Mouse (Mus musculus) small intestine, adult 2 months (tissue): Measurements from ENCODE around the gene Ncor1. TPM values are rescaled to one million over a fixed set of nuclear protein-coding genes. Genes with fewer than 3 reads are reported as not detected.

Source experiments
- H3K27ac ChIP-seq: fragments of 200-500 bp; 2 replicates; pipeline ENCODE4 v1.5.1; 2012; ENCODE audit warnings: low read depth, low read length, control low read depth, inconsistent platforms; ENCODE audit not compliant: insufficient read depth
- H3K27me3 ChIP-seq: fragments of 200-500 bp; 2 replicates; pipeline ENCODE4 v1.6.1; 2012; ENCODE audit warnings: mild to moderate bottlenecking, moderate library complexity, low read length, inconsistent platforms; ENCODE audit not compliant: control insufficient read depth, insufficient read depth
- H3K36me3 ChIP-seq: fragments of 200-500 bp; 2 replicates; pipeline ENCODE4 v1.6.1; 2012; ENCODE audit warnings: mild to moderate bottlenecking, low read length, control low read depth, inconsistent platforms; ENCODE audit not compliant: control insufficient read depth, insufficient read depth
- H3K4me1 ChIP-seq: fragments of 200-500 bp; 2 replicates; pipeline ENCODE4 v1.6.1; 2012; ENCODE audit warnings: low read length, inconsistent platforms, mixed read lengths; ENCODE audit not compliant: control insufficient read depth, insufficient read depth, insufficient read length
- H3K4me3 ChIP-seq: fragments of 200-500 bp; 2 replicates; pipeline ENCODE4 v1.5.1; 2012; ENCODE audit warnings: low read depth, mild to moderate bottlenecking, control low read depth, inconsistent platforms, low read length, moderate library complexity
- CTCF ChIP-seq: fragments of 200-500 bp; IDR thresholded peaks from 2 replicates; pipeline ENCODE4 v1.5.1; 2012; ENCODE audit warnings: low read depth, mild to moderate bottlenecking, control low read depth, inconsistent platforms, low read length, moderate library complexity, mixed read lengths; ENCODE audit not compliant: insufficient replicate concordance, insufficient read length; ENCODE audit errors: extremely low read depth
- POLR2A ChIP-seq: fragments of 200-500 bp; IDR thresholded peaks from 2 replicates; pipeline ENCODE4 v1.6.1; 2012; ENCODE audit warnings: low read depth, mild to moderate bottlenecking, control low read depth, inconsistent platforms, low read length, moderate library complexity
- WGBS: fragments of 180-500 bp; shearing (Covaris S2); methylation state at CpG from one replicate; pipeline ENCODE4 v1.1.7; 2018; 5-methylcytosine and 5-hydroxymethylcytosine counted together
- polyA plus RNA-seq: library from polyadenylated mRNA; depleted of rRNA; stranded (reverse); fragments of >200 nt; gene quantifications from 2 replicates; pipeline ENCODE4 v1.2.3, GENCODE M21; 2012

The Ncor1 gene
- polyA plus RNA-seq, 1 experiment: 130 TPM

GRCm38 (mm10) chr11:62458780-62459179, 439 bp upstream of the Ncor1 start:
- H3K36me3 ChIP-seq: no peaks in the 10 kb centered on the region
- H3K4me1 ChIP-seq: peaks cover 3% of the 10 kb centered on the region; the same call in 1 of the 2 replicates
- no peaks in the 10 kb centered on the region for H3K27me3 ChIP-seq
- under 1% methylated on average over 9 of the region's 9 CpGs for WGBS
- H3K27ac ChIP-seq: peak overlapping the region; percentile 94
- peak overlapping the region; percentile 70 for H3K4me3 ChIP-seq
- TF ChIP-seq CTCF (no peak), POLR2A (no peak)

GRCm38 (mm10) chr11:62457891-62458270, 460 bp downstream of the Ncor1 start:
- Histone ChIP-seq H3K36me3 (no peaks in the 10 kb centered on the region), H3K4me1 (peaks cover 3% of the 10 kb centered on the region; the same call in 1 of the 2 replicates), H3K4me3 (peak overlapping the region; percentile 70), H3K27ac (peak overlapping the region; percentile 94), H3K27me3 (no peaks in the 10 kb centered on the region)
- under 1% methylated on average over 18 of the region's 18 CpGs for WGBS
- TF ChIP-seq POLR2A: no peak
- TF ChIP-seq CTCF: no peak

DNA sequence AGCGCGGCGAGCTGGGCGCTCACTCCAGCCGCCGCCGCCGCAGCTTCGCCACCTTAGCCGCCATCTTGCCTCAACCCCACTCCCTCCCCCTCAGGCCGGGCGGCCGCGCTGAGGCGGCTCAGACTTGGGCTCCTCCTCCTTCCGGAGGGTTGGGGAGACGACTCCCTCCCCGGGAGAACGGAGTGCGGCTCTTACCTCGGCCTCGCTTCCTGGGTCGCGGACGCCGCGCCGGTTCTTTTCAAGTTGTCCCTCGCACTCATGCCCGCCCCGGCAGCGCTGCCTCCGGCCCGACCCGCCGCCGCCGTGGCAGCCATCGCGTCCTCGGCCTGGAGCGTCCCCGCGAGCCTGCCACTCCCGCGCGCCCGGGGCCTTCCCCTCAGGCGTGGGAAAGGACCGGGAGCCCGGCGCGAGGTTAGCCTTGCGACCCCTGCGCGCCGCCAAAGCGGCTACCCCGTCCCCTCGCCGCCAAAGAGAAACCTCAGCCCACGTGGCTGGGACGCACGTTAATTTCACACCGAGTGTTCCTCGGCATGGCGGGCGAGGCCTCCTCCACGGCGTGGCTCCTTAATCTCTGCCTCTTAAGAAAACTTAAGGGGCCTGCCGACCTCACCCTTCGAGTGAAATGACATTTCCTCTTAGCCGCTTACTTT, 975 bp downstream of the Ncor1 start:
- no peaks in the 10 kb centered on the region for H3K36me3 ChIP-seq
- no peak for TF ChIP-seq CTCF
- peak; percentile 96 for TF ChIP-seq POLR2A
- peaks cover 3% of the 10 kb centered on the region; the same call in 1 of the 2 replicates for H3K4me1 ChIP-seq
- H3K27ac ChIP-seq: peak overlapping the region; percentile 94
- H3K27me3 ChIP-seq: no peaks in the 10 kb centered on the region
- WGBS: under 1% methylated on average over 66 of the region's 73 CpGs
- peak overlapping the region; percentile 70 for H3K4me3 ChIP-seq

DNA sequence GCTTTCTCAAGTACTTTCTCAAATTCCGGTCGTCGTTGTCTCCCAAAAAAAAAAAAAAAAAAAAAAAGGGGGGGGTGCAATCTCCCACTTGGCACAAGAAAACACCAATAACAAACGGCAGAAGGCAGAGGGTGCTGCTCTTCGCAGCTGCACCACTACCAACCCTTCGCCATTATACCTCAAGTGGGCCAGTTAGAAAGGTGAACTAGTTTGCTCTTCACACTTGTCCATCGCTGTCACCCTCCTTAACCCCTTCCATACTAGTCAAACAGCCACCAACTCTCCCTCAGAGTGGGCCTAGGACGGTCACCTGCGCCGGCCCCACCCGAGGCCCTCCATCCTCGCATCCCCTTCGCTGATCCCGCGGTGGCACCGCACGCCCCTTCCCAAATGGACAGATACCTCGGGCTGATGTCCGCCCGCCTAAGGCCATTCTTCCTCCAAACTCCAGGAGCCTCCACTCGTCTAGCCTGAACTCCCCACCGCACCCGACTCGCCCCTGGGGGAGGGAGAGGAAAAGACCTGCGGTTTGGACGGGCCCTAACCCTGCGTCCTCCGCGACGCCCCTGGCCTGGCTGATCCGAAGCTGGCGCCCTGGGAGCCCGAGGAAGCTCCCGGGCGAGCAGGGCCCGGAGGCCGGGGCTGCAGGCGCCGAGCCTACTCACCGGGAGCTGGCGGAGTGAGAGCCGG, 1.7 kb downstream of the Ncor1 start:
- under 1% methylated on average over 42 of the region's 42 CpGs for WGBS
- no peaks in the 10 kb centered on the region for H3K27me3 ChIP-seq
- H3K4me1 ChIP-seq: peaks cover 3% of the 10 kb centered on the region; the same call in 1 of the 2 replicates
- peak overlapping the region; percentile 80 for H3K27ac ChIP-seq
- TF ChIP-seq CTCF (0 out of 2 replicates have a peak, but pooled peaks have one; percentile 15), POLR2A (no peak)
- H3K36me3 ChIP-seq: no peaks in the 10 kb centered on the region
- peak overlapping the region; percentile 70 for H3K4me3 ChIP-seq

DNA sequence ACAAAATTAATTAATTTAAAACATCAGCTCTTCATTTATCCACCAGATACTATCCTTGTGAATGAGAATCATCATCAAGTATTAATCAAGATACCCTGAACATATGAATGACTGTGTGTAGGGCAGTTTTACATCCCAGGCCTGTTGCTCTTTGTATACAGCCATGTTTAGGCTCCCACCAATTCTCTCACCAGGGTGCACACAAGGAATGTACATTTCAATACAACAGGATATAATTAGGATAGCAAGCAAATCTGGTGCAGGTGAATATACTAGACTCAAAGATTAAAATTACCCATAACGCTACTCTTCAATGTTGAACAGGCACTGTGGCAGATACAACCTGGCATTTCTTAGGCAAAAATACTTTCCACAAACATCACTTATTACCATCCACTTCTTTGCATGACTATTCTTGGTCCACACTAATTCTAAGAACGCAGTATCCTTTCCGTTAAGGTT, 2.3 kb downstream of the Ncor1 start:
- Histone ChIP-seq H3K36me3 (peaks cover under 1% of the 10 kb centered on the region; the same call in 1 of the 2 replicates), H3K27me3 (no peaks in the 10 kb centered on the region), H3K4me1 (peaks cover 3% of the 10 kb centered on the region; the same call in 1 of the 2 replicates), H3K4me3 (peak overlapping the region; percentile 70), H3K27ac (peak overlapping the region; percentile 80; the same call in 1 of the 2 replicates)
- no peak for TF ChIP-seq POLR2A
- TF ChIP-seq CTCF: no peak
- under 1% methylated on average over 3 of the region's 3 CpGs for WGBS

GRCm38 (mm10) chr11:62455193-62455592, 3.1 kb downstream of the Ncor1 start:
- H3K4me1 ChIP-seq: peaks cover 3% of the 10 kb centered on the region; the same call in 1 of the 2 replicates

DNA sequence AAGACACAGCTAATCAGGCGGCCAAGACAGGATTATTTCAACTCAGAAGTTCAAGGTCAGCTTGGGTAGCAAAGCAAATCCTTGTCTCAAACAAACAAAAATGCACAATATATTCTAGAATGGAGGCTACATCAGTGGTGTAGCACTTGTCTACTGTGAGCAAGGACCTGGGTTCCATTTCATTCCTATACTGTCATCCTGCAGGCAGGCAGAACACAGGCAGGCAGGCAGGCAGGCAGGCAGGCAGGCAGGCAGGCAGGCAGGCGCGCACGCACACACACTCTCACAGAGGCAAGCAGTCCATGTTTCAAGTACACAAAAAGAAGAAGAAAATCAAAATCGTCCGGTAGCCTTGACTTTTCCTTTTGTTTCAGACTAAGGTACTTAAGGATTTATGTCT, 9.4 kb downstream of the Ncor1 start:
- TF ChIP-seq POLR2A (no peak), CTCF (no peak)
- 84% methylated on average over 6 of the region's 6 CpGs for WGBS
- no peak overlapping the region for H3K4me3 ChIP-seq
- 0 out of 2 replicates have a peak, but pooled peaks cover 4% of the 10 kb centered on the region for H3K4me1 ChIP-seq
- H3K36me3 ChIP-seq: peaks cover 18% of the 10 kb centered on the region
- no peaks in the 10 kb centered on the region for H3K27me3 ChIP-seq
- no peak overlapping the region for H3K27ac ChIP-seq

More at GRCm38 (mm10) chr11:62455193-62455592, 3.1 kb downstream of the Ncor1 start:
- no peaks in the 10 kb centered on the region for H3K27me3 ChIP-seq
- no peak overlapping the region for H3K4me3 ChIP-seq
- H3K27ac ChIP-seq: no peak overlapping the region
- WGBS: 20% methylated on average over 1 of the region's 1 CpGs
- TF ChIP-seq POLR2A: no peak
- no peak for TF ChIP-seq CTCF
- peaks cover 2% of the 10 kb centered on the region; the same call in 1 of the 2 replicates for H3K36me3 ChIP-seq
